Mouse (Mus musculus) heart, embryonic 13.5 days (tissue): ENCODE data around the gene Fastkd3. TPM values are rescaled to one million over a fixed set of nuclear protein-coding genes. Genes with fewer than 3 reads are reported as not detected.
A peak's percentile ranks its signal among the peaks of the same experiment; 100 is the strongest.

Experiments
- ATAC-seq: fragments of 200-750 bp; cut with Nextera tagmentation; 2 replicates; pipeline ENCODE4 v1.8.0; 2017; ENCODE audit warnings: moderate TSS enrichment; ENCODE audit not compliant: insufficient number of reproducible peaks, low FRiP score, low TSS enrichment; ENCODE audit errors: extremely low read depth
- H3K27ac ChIP-seq: fragments of 300-500 bp; sonication (generic); replicated peaks from 2 replicates; pipeline ENCODE4 v1.5.1; 2015; ENCODE audit warnings: moderate library complexity, mild to moderate bottlenecking, inconsistent platforms
- H3K27me3 ChIP-seq: fragments of 300-500 bp; sonication (generic); replicated peaks from 2 replicates; pipeline ENCODE4 v1.6.1; 2015; ENCODE audit warnings: mild to moderate bottlenecking, inconsistent platforms
- H3K36me3 ChIP-seq: fragments of 300-500 bp; sonication (generic); 2 replicates; pipeline ENCODE4 v1.6.1; 2015; ENCODE audit warnings: mild to moderate bottlenecking, inconsistent platforms
- H3K4me1 ChIP-seq: fragments of 300-500 bp; sonication (generic); 2 replicates; pipeline ENCODE4 v1.6.1; 2015; ENCODE audit warnings: inconsistent platforms
- H3K4me2 ChIP-seq: fragments of 300-500 bp; sonication (generic); 2 replicates; pipeline ENCODE4 v1.6.1; 2015; ENCODE audit warnings: inconsistent platforms, mild to moderate bottlenecking, moderate library complexity
- H3K4me3 ChIP-seq: fragments of 300-500 bp; sonication (generic); 2 replicates; pipeline ENCODE4 v1.5.1; 2015; ENCODE audit warnings: moderate library complexity, mild to moderate bottlenecking, inconsistent platforms
- H3K9ac ChIP-seq: fragments of 300-500 bp; sonication (generic); 2 replicates; pipeline ENCODE4 v1.6.1; 2015; ENCODE audit warnings: inconsistent platforms, mild to moderate bottlenecking, moderate library complexity
- H3K9me3 ChIP-seq: fragments of 300-500 bp; sonication (generic); 2 replicates; pipeline ENCODE4 v1.6.1; 2016; ENCODE audit warnings: inconsistent platforms
- WGBS: fragments of 180-500 bp; shearing (Covaris S2); methylation state at CpG from one replicate; pipeline ENCODE4 v1.1.7; 2015; ENCODE audit warnings: mixed read lengths; 5-methylcytosine and 5-hydroxymethylcytosine counted together
- polyA plus RNA-seq: library from polyadenylated mRNA; unstranded; fragments of >200 nt; fragmentation: Nextera tagmentation; extraction: Ambion mirVana; gene quantifications from 2 replicates; pipeline ENCODE4 v1.2.1, GENCODE M21; 2015

Gene Fastkd3
- polyA plus RNA-seq, 1 experiment from 2014 or later = 18.1 TPM

- ATAC-seq = no peak
- peak overlapping the region; percentile 25; the same call in 1 of the 2 replicates for H3K4me3 ChIP-seq
- 0 out of 2 replicates have a peak, but pooled peaks cover 13% of the 10 kb centered on the region for H3K4me1 ChIP-seq
- 0 out of 2 replicates have a peak overlapping the region, but pooled peaks have one; percentile 26 for H3K9ac ChIP-seq
- no peaks in the 10 kb centered on the region for H3K9me3 ChIP-seq
- H3K27me3 ChIP-seq = no peaks in the 10 kb centered on the region
- no peaks in the 10 kb centered on the region for H3K36me3 ChIP-seq
- no peak overlapping the region for H3K27ac ChIP-seq
- WGBS = 43% methylated on average over 21 of the region's 21 CpGs
- H3K4me2 ChIP-seq = peak overlapping the region; percentile 63
Observed at GRCm38 (mm10) chr13:68607652-68608405, 25.8 kb downstream of the Fastkd3 start.

DNA sequence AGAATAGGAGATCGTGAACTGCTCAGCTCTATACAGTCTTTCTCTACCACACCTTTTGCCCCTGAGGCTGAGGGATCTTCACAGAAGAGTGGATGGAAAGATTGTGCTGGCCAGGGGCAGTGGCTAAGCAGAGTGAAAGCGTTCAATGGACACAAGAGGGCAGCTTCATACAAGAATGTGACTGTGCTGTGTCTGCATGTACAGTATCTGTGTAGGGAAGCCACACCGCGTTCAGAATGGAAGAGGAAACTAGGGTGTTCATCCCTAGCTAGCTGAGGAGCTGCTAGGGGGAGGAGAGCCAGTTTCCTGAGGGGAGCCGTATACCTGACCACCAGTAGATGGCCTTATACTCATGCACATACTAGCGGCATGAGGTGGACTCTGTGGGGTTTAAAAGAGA, 40.8 kb downstream of the Fastkd3 start:
- H3K4me2 ChIP-seq = no peak overlapping the region
- H3K9me3 ChIP-seq = no peaks in the 10 kb centered on the region
- no peaks in the 10 kb centered on the region for H3K4me1 ChIP-seq
- H3K9ac ChIP-seq = no peak overlapping the region
- no peaks in the 10 kb centered on the region for H3K36me3 ChIP-seq
- no peaks in the 10 kb centered on the region for H3K27me3 ChIP-seq
- 48% methylated on average over 6 of the region's 6 CpGs for WGBS
- ATAC-seq = no peak
- H3K4me3 ChIP-seq = no peak overlapping the region
- no peak overlapping the region for H3K27ac ChIP-seq

DNA sequence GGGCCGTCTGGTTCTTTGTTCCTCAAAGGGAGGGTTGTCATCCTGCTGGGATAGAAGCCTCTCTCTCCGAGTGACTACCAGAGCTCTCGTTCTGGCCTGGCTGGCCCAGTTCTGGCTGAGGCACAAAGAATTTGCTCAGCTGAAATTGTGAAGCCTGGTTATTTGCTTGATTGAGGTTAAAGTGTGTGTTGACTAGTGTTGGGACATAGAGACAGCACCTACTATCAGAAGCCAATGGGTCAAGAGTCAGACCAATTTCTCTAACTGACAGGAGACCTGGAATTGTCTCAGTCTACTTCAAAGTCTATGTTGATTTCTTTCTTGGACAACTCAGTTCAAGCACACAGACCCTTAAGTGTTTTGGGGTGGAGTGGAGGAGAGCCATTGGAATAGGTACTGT, 45.0 kb downstream of the Fastkd3 start:
- Histone ChIP-seq H3K9me3 (no peaks in the 10 kb centered on the region), H3K27ac (no peak overlapping the region), H3K4me3 (no peak overlapping the region), H3K4me1 (no peaks in the 10 kb centered on the region), H3K9ac (no peak overlapping the region), H3K27me3 (no peaks in the 10 kb centered on the region), H3K4me2 (no peak overlapping the region), H3K36me3 (no peaks in the 10 kb centered on the region)
- 64% methylated on average over 3 of the region's 3 CpGs for WGBS
- ATAC-seq = no peak

Other genes starting within 250 kb of the Fastkd3 start
- 19.9 and 21.7 TPM in 2 replicates for gene Mtrr, start 85 bp upstream of the Fastkd3 start, polyA plus RNA-seq
- 0.29 and 0.51 TPM in 2 replicates for gene 1700001L19Rik, start 15.2 kb downstream of the Fastkd3 start, polyA plus RNA-seq